Mouse (Mus musculus) ovary, adult 2 months (tissue): Measurements from ENCODE around the gene Ylpm1. TPM values are rescaled to one million over a fixed set of nuclear protein-coding genes. Genes with fewer than 3 reads are reported as not detected.

Experiments used
- polyA plus RNA-seq: library from polyadenylated mRNA; depleted of rRNA; stranded (reverse); fragments of >200 nt; gene quantifications from 2 replicates; pipeline ENCODE4 v1.2.3, GENCODE M21; 2012; rRNA removed

Ylpm1 gene
- 13.6 and 19.2 TPM in 2 replicates for polyA plus RNA-seq

DNA sequence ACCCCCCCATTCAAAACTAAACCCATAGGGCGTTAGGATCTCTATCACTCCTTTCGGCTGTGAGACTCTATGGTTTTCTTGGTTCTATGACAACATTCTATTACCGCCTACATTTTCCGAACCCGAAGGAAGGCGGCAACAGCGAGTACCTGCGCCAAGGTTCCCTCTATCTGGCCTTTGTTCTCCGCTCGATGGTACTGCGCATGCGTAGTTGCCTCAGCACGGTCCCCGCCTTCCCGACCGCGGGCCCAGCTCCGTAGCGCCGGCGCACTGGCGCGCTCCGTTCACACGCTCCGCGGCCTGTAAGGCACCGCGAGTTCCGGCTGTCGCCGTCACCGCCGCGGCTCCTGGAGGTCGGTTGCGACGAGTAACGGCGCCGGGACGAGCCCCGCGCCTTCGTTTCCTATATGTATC is at the start of gene Ylpm1:
Gene Ylpm1, plus strand, starts transcription at position 239 of the 414 bp plus-strand sequence.

GRCm38 (mm10) chr12:84970428-84971096 is 25.6 kb upstream of the Ylpm1 start, which contains the start of the genes Fcf1 and Arel1:
Gene Fcf1 (plus strand): TSS chr12:84970897.
Gene Arel1 (minus strand): TSS chr12:84970900.

DNA sequence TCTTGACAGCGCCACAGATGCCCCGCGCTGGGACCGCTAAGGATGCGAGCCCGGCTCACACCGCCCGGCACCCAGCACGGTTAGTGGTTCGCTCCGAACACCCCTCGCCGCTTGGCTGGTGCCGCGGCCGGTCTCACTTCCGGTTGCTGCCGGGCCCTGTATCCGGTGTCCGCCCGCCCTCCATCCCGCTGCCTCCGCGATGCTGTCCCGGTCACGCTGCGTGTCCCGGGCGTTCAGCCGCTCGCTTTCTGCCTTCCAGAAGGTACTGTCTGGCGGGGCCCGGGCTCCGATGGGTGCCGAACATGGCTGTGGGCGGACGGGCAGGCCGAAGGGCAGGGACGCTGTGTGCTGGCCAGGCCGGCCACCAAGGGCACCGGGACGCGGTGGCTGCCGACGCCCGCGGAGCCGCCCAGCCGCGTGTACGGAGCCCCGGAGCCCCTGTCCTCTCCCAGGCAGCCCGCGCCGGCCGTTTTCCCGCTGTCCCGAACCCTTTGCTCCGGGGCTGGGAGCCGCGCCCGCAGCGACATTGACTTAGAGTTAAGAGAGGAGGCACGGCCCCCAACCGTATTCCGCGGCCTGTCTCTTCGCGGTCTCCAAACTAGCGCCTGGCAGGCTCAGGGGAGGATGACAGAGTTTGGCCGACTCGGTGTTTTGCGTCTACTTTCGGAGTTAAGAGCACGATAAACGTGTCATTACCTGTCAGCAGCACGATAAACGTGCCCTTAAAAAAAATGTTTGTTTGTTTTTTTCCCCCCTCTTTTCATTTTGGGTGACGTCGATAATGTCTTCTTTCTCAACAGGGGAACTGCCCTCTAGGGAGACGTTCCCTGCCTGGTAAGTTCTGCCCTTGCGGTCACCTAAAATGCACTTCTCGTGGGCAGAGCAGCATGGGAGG is 114.8 kb downstream of the Ylpm1 start, which contains the start of the genes Prox2 and Dlst:
Gene Prox2, minus strand, starts transcription at position 62 of the 895 bp plus-strand sequence.
Gene Dlst, plus strand, starts transcription at position 136 of the 895 bp plus-strand sequence.

Other genes starting within 250 kb of the Ylpm1 start
- gene Npc2, start 223.2 kb upstream of the Ylpm1 start, polyA plus RNA-seq: 189 and 241 TPM in 2 replicates
- gene Isca2, start 223.1 kb upstream of the Ylpm1 start, polyA plus RNA-seq: 33.2 and 37.2 TPM in 2 replicates
- gene Ltbp2, start 119.8 kb upstream of the Ylpm1 start, polyA plus RNA-seq: 18.6 and 19.3 TPM in 2 replicates
- 32.5 and 45.6 TPM in 2 replicates for gene Fcf1, start 25.4 kb upstream of the Ylpm1 start, polyA plus RNA-seq
- gene Arel1, start 25.4 kb upstream of the Ylpm1 start, polyA plus RNA-seq: 22.4 and 28.4 TPM in 2 replicates
- 3.0 and 3.4 TPM in 2 replicates for gene Prox2, start 114.4 kb downstream of the Ylpm1 start, polyA plus RNA-seq
- gene Dlst, start 114.5 kb downstream of the Ylpm1 start, polyA plus RNA-seq: 70.4 and 82.0 TPM in 2 replicates
- gene Rps6kl1, start 154.9 kb downstream of the Ylpm1 start, polyA plus RNA-seq: 1.0 and 1.3 TPM in 2 replicates
- 3.0 and 3.6 TPM in 2 replicates for gene Pgf, start 181.5 kb downstream of the Ylpm1 start, polyA plus RNA-seq
- 131 and 144 TPM in 2 replicates for gene Eif2b2, start 223.2 kb downstream of the Ylpm1 start, polyA plus RNA-seq